Mouse (Mus musculus) brain, embryonic 18.5 days (tissue): ENCODE results near the gene Gm20823.
"Not testable (repeated sequence)": the region's sequence is repeated elsewhere in the genome, so short reads cannot be mapped to it uniquely, and the experiment has no call there.

Source experiments
- DNase-seq: peaks from one replicate; pipeline ENCODE4 v3.0.0-alpha.2; 2012; ENCODE audit warnings: low read depth, low spot score

Gm20823 gene

DNA sequence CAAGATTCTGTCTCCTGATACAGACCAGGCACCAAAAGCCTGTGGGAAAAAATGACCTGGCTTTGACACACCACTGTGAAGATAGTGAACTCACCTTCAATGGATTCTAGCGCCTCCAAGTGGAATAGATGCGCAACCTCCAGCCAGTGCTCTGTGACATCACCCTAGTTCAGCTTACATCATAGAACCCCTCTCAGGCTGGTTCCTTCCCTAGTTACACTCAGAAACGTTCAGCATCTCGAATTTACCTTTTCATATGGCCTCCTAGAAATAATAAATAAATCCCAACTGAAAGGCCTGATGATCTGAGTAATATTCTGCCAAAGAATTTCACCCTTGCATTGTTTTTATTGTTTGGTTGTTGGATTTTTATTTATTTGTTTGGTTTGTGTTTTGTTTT is at the start of gene Gm20823:
TSS of gene Gm20823 (minus strand) at position 101 of the 400 bp plus-strand sequence.
- not testable (repeated sequence) for DNase-seq
